Mouse (Mus musculus) myocyte (in vitro differentiated cells): ENCODE results near the gene Bnip2.
A peak's percentile ranks its signal among the peaks of the same experiment; 100 is the strongest.

Source experiments
- CEBPB ChIP-seq: IDR thresholded peaks from 2 replicates; pipeline ENCODE4 v1.6.1; 2011; ENCODE audit warnings: mild to moderate bottlenecking, moderate library complexity; ENCODE audit not compliant: poor library complexity, insufficient read depth, severe bottlenecking
- MAX ChIP-seq: IDR thresholded peaks from one replicate; pipeline ENCODE4 v1.6.1; 2011; ENCODE audit warnings: low read depth, mild to moderate bottlenecking, control low read depth
- MYOD1 ChIP-seq, 3 experiments: IDR thresholded peaks; one replicate each; pipeline ENCODE4 v1.6.1; 2011; ENCODE audit warnings: control low read depth in 2 of 3, low read depth in 2 of 3, mild to moderate bottlenecking in 2 of 3, moderate library complexity in 1 of 3; ENCODE audit not compliant: insufficient read length in 2 of 3, control insufficient read depth in 1 of 3
- POLR2A ChIP-seq: IDR thresholded peaks from one replicate; pipeline ENCODE4 v1.6.1; 2011; ENCODE audit warnings: low read depth, mild to moderate bottlenecking, control low read depth, moderate library complexity; ENCODE audit not compliant: insufficient read length
- POLR2AphosphoS2 ChIP-seq: IDR thresholded peaks from one replicate; pipeline ENCODE4 v1.6.1; 2011; ENCODE audit warnings: low read depth, control low read depth; ENCODE audit not compliant: insufficient read length
- TCF12 ChIP-seq: IDR thresholded peaks from one replicate; pipeline ENCODE4 v1.6.1; 2011; ENCODE audit warnings: mild to moderate bottlenecking, control low read depth; ENCODE audit not compliant: poor library complexity, insufficient read depth, severe bottlenecking
- TCF3 ChIP-seq: IDR thresholded peaks from one replicate; pipeline ENCODE4 v1.6.1; 2011; ENCODE audit warnings: low read depth, control low read depth; ENCODE audit not compliant: insufficient read length
- USF1 ChIP-seq: IDR thresholded peaks from one replicate; pipeline ENCODE4 v1.6.1; 2011; ENCODE audit warnings: low read depth, mild to moderate bottlenecking, control low read depth, moderate library complexity

DNA sequence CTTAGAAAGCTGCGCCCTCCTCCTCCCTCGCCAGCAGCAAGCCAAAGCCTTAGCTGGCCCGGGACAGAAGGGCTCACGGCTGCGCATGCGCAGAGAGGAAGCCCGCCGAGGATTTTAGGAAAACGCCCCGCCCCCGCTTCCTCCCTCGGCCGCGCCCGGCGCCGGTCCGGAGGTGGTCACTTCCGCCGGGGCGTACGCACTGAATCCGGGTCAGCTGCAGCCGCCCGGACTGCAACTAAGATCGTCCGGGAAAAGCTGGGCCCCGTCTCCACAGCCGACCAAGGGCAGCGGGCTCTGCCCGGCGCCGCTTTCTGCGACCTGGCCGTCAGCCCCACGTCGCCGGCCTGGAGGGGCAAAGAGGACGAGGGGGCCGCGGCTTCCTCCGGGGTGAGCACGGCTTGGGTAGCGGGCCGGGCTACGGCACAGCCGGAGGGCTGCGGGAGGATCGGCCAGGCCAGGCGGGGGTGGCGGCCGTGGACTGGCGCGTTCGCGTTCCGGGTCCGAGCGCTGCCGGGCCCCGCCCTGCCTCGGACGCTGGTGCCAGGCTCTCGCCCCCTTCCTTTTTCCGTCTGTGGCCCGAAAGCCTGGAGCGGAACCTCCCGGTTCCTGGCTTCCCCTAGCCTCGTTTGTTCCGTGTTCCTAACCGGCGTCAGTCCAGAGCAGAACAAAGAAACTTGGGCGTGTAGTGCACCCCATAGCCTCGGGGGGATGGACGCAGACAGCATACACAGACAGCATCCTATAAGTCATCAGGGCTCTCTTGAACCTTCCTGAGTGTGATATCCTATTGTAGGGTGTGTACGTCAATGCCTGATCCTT, at the start of gene Bnip2:
- TF ChIP-seq POLR2A (peak; percentile 84), POLR2AphosphoS2 (peak; percentile 94), USF1 (no peak), MAX (no peak), TCF3 (no peak), CEBPB (no peak), MYOD1 (IDR thresholded peaks at IDR 0.05; ENCODE audit: control insufficient read depth in 1 of 3, insufficient read length in 2 of 3, low read depth in 2 of 3) (peak in 1 of 3 experiments; percentile 5), TCF12 (no peak)
